Mouse (Mus musculus): ENCODE measurements around the gene Mertk.

Gene Mertk

DNA sequence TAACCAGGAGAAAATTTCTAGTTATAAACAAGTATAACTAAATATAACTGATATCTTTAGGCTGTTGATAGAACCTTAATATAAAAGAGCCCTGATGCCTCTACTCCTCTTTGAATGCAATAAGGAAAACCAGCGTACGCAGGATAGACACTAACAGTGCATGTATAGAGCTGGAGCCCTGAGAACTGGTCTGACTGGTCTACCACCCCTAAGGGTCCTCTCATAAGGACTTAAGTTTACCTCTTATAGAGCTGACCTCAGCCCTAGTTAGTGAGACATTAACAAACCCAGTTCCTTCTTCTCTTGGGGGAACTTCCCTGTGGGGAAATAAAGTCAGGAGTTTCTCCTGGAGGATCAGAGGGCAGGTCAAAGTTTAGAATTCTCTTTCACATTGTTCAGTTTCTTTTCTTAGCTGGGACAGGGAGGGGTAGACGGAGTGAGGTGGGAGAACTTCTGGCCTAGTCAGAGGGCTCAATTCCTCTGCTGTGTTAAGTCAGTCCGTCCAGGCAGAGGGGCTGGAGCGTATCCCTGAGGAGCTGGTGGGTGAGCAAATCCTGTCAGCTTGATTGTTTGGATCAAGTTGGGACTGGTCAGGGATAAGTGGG is 23.5 kb downstream of the Mertk start:
- no peak for DNase-seq (ENCODE audit: extremely low spot score, low spot score)

DNA sequence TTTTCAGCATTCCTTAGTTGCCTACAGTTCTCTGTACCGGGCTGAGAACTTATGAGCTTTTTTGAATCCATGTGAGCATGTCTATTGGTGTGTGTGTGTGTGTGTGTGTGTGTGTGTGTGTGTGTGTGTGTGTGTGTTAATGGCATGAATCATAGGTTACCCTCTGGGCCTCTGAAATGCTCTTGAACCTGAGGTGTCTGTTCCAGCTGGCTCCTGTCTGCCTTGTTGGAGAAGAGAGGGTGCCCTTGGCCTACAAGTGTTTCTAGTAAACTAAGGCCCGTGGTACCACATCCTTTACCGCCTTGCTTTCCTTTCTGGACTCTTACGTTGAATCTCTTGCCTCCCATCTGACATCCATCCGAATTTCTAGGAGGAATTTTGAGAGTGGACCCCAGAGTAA is 27.3 kb downstream of the Mertk start:
- no peak for DNase-seq (ENCODE audit: extremely low spot score, low spot score)

DNA sequence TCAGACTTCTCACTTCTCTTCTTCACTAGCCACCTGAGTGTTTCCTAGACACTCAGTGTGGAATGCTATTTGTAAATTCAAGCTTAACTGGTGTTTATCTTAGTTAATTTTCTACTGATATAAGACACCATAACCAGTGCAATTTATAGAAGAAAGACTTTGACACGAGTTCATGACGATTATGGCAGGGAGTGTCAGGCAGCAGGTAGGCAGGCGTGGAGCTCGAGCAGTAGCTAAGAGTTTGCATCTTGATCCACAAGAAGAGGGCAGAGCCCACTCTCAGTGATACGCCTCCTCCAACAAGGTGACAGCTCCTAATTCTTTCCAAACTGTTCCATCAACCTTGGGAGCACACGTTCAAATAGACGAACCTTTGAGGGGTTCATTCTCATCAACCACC is 27.9 kb downstream of the Mertk start:
- no peak for DNase-seq (ENCODE audit: extremely low spot score, low spot score)

DNA sequence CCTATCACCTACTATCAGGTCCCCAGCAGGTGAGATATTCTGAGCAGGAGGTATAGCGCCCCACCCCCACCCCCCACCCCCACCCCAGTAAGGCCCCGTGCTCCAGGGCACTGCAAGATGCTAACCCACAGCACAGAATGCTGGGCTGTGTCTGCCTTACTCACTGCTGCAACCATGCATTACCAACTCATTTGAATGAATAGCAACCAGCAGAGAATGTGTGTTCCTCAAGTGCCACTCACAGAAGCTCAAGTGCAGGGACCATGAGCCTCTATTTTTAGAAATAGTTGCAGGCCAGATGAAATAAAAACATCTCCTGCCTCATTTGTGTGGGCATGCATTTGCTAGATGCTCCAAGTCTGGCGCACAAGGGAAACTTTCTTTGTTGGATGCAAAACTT is 28.8 kb downstream of the Mertk start:
- DNase-seq (ENCODE audit: extremely low spot score, low spot score), result no peak

DNA sequence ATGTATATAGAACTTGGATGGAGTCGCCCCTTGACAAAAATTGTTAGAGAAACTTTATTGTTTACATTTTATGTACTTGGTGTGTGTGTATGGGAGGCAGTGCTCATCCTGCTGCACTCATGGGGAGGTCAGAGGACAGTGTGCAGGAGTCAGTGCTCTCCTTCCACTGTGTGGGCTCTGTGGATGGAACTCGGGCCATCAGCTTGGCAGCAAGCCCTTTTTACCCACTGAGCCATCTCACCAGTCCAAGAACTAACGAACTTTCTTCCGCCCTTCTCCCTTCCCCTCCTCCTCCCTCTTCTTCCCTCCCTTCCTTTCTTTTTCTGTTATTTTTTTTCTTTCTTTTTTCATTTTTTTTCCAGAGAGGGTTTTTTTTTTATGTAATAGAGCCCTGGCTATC is 29.3 kb downstream of the Mertk start:
- no peak for DNase-seq (ENCODE audit: extremely low spot score, low spot score)

DNA sequence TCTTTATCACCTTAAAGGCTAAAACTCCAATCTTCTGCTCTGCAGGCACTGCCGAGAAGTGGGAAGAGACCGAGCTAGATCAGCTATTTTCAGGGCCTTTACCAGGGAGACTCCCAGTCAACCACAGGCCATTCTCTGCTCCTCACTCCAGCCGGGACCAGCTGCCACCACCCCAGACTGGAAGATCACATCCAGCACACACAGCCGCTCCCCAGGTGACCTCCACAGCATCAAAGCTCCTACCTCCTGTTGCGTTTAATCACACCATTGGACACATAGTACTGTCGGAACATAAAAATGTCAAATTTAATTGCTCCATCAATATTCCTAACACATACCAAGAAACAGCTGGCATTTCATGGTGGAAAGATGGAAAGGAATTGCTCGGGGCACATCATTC is 30.4 kb downstream of the Mertk start:
- no peak for DNase-seq (ENCODE audit: extremely low spot score, low spot score)

DNA sequence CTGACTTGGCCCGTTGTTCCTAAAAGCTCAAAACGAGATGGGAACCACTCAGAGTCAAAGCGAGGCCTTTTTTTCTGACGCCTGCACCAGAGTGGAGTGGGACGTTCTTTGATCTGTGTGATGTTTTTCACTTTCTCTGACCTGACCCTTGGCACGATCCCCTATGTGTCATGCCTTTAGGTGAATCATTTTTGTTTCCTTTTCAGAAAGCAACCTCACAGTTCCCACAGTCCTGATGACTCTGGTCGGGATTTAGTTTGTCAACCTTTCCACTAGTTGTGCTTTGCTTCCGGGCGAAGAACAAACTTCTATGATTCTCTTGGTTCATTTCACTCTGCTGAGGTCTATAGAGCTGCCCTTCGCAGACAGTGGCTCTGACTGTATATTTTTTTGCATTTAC is 32.8 kb downstream of the Mertk start:
- no peak for DNase-seq (ENCODE audit: extremely low spot score, low spot score)

DNA sequence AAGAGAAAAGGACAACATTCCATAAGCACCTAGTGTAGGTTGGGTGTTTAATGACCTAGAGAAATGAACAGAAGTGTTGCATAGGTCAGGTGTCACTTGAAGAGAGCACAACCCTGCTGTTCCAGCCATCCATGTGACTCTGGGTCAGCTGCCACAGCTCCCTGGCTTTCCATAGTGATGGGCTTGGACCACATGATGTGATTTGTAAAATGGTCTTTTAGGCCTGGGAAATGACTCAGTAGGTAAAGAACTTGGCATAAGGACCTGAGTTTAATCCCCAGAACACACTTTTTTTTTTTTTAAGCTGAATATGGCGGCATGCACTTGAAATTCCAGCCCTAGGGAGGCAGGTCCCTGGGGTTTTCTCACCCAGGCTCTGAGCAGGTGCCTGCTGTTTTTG is 33.2 kb downstream of the Mertk start:
- DNase-seq (ENCODE audit: extremely low spot score, low spot score), result no peak

DNA sequence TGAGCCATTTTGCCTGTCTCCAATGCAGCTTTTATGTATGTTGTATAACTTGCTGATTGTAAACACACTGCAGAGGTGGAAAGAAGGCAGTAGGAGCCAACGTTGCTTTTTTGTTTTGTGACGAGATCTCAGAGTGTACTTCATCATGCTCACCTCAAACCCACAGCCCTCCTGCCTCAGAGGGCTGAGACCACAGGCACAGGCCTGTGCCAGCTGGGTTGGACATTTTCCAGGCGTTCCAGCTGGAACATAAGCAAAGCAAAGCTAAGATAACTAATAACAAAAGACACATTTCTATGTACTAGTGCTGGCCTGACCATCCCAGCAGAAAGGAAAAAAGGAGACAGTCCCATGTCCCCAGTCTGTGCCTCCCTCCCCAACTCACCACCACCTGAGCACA is 36.3 kb downstream of the Mertk start:
- no peak for DNase-seq (ENCODE audit: extremely low spot score, low spot score)

DNA sequence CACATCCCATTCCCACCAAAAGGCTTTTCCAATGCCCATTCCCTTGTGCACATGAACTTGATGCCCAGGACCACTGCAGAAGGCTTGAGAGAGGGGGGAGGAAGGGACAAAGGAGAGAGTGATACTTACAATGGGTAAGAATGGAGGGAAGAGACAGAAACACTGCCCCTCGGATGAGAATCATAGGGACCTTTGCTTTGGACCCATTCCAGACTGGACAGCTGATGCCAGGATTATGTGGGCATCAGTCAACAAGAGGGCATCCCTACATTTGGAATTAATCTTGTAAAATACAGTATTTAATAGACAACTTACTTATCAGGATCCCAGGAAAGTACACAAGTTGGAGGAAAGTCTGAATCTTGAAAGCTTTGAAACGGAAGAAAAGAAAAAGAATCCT is 38.3 kb downstream of the Mertk start:
- DNase-seq (ENCODE audit: extremely low spot score, low spot score), result no peak

DNA sequence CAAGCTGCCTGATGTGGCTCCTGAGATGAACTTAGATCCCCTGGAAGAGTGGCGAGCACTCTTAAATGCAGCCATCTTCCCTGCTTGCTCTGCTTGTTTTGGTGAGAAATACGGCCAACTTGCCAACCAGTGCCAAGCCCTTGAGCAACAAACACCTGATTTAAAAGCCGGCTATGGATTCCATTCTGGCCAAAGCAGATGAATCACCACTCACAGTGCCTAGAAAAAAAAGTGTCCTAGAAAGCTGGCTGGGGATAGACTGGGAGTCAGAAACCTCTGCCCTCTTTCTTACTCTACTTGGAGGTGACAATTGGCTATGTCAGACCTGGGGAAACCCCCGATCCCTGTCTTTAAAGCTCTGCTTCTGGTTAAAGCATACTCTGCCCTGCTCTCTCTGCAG is 39.0 kb downstream of the Mertk start:
- DNase-seq (ENCODE audit: extremely low spot score, low spot score), result no peak

DNA sequence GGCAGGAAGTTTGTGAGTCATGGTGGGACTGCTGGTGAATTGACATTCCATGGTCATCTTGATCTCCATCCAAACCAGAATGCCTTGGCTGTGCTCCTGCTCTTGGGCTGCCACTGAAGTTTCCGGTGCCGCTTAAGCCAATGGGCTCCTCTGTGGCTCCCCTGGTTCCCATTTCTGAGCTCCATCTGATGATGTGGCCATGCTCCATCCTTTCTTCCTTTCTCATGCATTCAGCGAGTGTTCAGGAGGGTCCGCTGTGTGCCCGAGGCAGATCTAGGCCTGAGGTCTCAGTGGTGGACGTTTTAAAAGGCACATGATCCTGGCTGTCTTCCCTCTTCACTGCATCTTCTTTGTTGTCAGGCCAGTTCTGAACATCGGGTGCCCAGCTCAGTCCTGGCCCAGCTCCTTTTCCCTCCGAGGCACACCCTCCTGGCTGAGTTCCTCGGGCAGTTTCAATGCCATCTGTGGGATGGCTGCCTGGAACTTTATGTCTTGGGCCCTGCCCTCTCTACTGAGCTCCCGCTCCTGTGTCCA is 40.0 kb downstream of the Mertk start:
- DNase-seq (ENCODE audit: extremely low spot score, low spot score), result no peak

DNA sequence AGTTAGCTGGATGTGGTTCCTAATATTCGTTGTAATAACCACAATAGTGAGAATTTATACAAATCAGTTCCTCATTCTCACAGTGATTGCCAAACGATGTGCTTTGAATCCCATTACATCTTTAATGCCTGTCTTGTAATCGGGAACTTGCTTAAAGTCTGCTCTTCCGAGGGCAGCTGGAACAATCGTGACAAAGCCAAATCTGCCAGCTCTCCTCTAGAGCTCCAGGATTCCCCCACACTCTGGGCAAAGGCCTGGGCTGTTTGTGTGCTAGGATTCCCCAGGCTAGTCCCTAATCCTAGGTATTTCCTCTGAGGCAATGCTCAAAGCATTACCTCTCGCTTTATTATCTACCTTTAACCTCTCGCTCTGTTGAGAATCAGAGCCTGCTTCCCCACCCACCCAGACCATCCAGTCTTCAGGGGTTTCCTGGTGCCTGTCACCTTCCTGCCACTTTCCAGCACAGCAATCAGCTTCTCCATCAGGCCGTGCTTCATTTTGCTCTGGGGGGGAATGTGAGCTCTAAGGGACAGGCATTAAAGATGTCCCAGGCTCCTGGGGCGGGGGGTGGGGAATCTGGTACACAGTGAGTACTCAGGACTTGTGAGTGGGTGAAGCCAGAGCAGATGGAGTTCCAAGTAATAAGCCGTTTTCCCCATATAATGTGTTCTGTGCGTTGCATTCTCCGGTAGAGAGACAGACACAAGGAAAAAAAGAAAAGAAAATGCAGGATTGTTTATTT is 47.3 kb downstream of the Mertk start:
- no peak for DNase-seq (ENCODE audit: extremely low spot score, low spot score)

DNA sequence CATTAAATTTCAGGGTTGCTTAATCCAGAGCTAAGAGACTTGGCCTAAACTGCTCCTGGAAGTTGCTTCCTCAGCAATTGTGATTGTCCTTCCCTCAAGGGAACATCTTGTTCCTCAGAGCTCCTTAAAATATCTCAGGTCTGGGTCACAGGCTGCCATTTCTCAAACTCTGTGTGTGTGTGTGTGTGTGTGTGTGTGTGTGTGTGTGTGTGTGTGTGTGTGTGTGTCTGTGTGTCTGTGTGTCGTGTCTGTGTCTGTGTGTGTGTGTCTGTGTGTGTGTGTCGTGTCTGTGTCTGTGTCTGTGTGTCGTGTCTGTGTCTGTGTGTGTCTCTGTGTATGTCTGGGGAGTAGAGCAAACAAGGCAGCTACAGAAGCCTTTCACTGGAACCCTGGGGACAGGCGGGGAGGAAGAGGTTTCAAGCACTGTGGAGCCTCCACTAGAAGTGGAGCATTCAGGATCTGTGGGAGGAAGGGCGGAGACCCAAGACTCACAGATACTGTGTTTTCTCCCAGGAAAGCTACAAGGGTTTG is 47.9 kb downstream of the Mertk start:
- no peak for DNase-seq (ENCODE audit: extremely low spot score, low spot score)

DNA sequence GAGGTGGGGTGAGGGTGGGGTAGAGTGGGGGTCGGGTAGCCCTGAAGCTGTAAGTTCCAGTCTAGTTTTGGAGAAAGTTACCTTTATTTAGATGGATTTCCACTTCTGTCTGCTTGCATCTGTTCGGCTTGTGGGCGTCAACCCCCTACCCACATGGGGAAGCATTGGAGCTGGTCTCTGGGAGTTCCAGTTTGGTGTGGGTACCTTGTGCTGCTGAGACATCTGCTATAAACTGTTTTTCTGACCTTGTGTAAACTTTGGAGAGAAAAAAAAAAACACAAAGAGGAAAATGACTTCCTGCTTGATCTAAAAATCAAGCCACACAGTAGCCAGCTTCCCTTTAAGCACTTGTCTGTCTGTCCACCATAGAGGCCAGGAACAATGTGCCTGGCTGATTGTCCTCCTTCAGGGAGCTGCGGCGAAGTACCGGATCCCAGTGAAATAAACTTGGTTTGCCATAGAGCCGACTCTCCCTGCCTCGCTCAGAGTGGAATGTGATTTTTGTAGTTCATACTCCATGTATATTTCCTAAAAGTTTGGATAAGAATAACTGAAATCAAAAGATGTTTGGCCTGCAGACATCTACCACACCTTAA is 48.8 kb downstream of the Mertk start:
- no peak for DNase-seq (ENCODE audit: extremely low spot score, low spot score)

DNA sequence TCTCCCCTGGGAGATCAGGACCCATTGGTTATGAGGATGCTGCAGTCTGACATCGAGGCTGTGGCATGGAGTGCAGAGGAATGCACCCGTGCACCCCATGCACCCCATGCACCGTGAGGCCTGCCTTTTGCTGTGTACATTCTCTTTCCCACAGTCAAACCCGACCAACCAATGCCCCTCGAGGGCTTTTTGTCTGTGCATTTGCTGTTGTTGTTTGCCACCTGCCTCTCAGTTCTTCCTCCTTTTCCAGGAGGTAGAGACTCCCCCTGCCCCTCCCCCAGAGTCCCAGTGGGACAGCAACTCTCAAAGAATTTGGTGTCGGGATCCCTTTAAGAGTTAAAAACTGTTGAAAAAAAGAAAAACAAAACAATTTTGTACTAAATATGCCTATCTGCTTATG is 49.4 kb downstream of the Mertk start:
- no peak for DNase-seq (ENCODE audit: extremely low spot score, low spot score)

DNA sequence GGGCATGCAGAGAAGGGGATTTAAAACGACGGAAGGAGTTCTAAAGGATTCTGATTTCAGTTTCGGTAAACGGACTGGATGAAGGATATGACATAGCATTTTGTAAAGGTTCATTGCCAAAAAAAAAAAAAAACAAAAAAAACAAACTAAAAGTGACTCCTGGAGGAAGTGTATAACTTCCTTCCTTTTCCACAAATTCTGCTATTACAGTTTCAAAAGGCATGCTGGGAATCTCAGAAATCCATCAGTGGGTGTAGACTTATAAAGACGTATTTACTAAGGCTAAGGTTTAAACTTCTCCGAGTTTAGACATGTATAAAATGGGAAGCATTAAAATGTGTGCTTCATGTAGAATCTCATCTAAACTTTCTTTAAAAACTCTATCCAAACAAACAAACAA is 52.3 kb downstream of the Mertk start:
- no peak for DNase-seq (ENCODE audit: extremely low spot score, low spot score)

DNA sequence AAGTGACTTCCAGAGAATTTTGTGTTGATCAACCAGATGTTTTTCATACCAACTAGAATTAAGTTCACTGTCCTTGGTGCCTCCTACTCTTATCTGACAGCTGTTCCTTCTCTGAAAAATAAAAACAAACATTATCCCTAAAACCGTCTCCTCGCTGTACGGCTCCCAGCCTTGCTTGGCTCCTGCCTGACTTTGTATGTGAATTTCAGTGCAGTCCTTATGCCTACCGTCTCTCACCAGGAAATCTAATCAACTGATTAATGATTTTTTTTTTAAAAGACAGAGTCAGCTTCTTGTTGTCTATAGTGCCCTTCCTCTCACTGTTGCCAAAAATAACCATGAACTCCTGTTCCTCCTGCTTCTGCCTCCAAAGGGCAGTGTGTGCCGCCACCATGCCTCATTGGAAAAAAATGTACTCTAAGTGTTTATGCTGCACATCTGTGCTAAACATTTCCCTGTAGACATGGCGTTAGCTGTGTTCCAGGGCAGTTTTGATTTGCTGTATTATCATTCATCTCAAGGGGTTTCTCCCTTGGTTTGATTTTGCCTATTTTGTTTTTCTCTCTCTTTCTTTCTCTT is 54.6 kb downstream of the Mertk start:
- no peak for DNase-seq (ENCODE audit: extremely low spot score, low spot score)

DNA sequence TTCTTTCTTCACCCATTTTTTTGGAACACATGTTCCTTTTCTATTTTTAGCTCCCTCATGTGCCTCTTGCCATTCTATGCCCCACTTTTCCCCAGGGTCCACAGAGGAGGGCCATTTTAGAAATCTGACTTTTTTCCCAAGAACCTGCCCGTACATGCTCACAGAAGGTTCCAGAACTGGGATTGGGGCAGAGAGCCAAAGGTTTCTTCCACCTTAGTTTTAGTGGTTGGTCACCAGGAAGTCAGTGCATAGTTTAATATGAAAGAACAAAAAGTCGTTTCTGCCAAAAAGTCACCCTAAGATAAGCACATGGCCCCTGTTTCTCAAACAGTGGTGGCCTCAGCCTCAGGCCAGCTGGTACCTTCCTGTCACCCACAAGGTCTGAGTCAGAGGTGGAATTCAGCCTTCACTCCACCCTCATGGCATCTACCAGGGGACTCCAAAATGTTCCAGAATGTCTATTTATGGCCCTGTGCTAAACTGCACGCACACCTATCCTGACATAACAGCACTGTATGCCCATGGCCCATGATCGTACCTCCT is 56.5 kb downstream of the Mertk start:
- DNase-seq (ENCODE audit: extremely low spot score, low spot score), result no peak

DNA sequence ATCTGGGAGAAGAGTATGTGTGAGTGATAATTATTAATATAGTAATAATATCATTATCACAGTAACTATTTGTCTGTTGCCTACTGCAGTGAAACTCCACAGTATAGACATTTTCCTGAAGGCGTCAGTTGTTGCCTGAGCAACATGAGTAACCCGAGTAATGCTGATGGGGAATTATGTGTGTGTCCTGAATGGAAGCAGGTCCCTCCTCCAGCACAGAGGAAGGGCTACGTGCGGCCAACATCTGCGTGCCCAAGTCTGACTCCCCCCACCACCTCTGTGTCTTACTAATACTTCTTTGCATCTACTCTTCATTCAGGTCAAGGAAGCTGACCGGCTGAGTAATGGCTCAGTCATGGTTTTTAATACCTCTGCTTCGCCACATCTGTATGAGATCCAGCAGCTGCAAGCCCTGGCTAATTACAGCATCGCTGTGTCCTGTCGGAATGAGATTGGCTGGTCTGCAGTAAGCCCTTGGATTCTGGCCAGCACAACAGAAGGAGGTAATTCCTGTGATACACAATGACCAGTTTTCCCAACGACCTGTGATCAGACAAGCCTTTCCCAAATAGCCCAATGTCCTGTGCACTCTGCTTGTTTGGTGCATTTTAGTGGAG is 60.1 kb downstream of the Mertk start:
- DNase-seq (ENCODE audit: extremely low spot score, low spot score), result no peak

DNA sequence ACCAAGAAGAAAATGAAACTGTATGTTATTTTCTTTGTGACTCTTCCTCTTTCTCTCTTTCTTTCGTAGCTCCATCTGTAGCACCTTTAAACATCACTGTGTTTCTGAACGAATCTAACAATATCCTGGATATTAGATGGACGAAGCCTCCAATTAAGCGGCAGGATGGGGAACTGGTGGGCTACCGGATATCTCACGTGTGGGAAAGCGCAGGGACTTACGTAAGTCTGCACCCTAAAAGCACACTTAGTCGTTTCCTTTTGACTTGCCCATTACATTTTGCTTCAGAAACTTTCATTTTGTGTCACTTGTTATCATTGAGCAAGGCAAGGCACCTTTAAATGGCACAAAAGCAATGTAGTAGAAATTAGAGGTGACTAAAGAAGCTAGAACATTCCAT is 63.3 kb downstream of the Mertk start:
- DNase-seq (ENCODE audit: extremely low spot score, low spot score), result no peak

DNA sequence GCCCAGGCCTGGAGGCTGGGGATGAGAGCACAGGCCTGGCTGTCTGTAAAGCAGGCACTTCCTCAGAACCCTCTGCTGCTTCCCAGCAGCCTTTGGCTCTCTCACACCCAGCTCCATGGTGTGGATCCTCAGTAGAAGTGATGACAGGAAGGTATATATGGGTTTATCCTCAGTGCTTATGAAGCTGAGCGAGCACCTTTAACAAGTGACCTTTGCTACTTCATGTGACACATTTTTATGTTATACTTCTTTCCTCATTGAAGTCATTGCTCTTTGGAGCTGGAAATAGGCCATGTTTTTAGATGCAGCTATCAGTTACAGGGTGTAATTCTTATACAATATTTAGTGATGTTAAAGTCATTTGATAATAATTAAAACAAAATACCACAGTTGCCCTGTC is 67.0 kb downstream of the Mertk start:
- no peak for DNase-seq (ENCODE audit: extremely low spot score, low spot score)

Data from neural tube, embryonic 10.5 days (tissue).